Mouse (Mus musculus): ENCODE results near the gene Npr1. TPM values are rescaled to one million over a fixed set of nuclear protein-coding genes. Genes with fewer than 3 reads are reported as not detected.

The Npr1 gene
- polyA plus RNA-seq, 1 experiment from 2014 or later: 3.2 TPM

- 0 out of 2 replicates have a peak, but pooled peaks have one; percentile 17 for ATAC-seq
- H3K9ac ChIP-seq (ENCODE audit: low read depth, low read length): peak overlapping the region; percentile 50
- H3K4me1 ChIP-seq (ENCODE audit: control insufficient read depth, insufficient read depth, low read depth, low read length): peaks cover 15% of the 10 kb centered on the region
- WGBS: 28% methylated on average over 7 of the region's 7 CpGs
- peak overlapping the region; percentile 80 for H3K27ac ChIP-seq (ENCODE audit: low read depth, low read length)
- H3K9me3 ChIP-seq (ENCODE audit: control insufficient read depth, low read length): no peaks in the 10 kb centered on the region
- peak overlapping the region; percentile 65 for H3K4me2 ChIP-seq (ENCODE audit: low read length)
- H3K27me3 ChIP-seq (replicated peaks; ENCODE audit: control insufficient read depth, insufficient read depth, low read length): no peaks in the 10 kb centered on the region
- H3K36me3 ChIP-seq (ENCODE audit: control insufficient read depth, insufficient read depth, low read length): no peaks in the 10 kb centered on the region
- H3K4me3 ChIP-seq (ENCODE audit: low read length): peak overlapping the region; percentile 34
These were observed 18.6 kb downstream of the Npr1 start for GRCm38 (mm10) chr3:90447123-90447494.

- Histone ChIP-seq H3K9me3 (ENCODE audit: control insufficient read depth, low read length) (no peaks in the 10 kb centered on the region), H3K4me3 (ENCODE audit: low read length) (peak overlapping the region; percentile 34), H3K36me3 (ENCODE audit: control insufficient read depth, insufficient read depth, low read length) (no peaks in the 10 kb centered on the region), H3K27ac (ENCODE audit: low read depth, low read length) (peak overlapping the region; percentile 80), H3K4me2 (ENCODE audit: low read length) (peak overlapping the region; percentile 65), H3K4me1 (ENCODE audit: control insufficient read depth, insufficient read depth, low read depth, low read length) (peaks cover 15% of the 10 kb centered on the region), H3K27me3 (replicated peaks; ENCODE audit: control insufficient read depth, insufficient read depth, low read length) (no peaks in the 10 kb centered on the region), H3K9ac (ENCODE audit: low read depth, low read length) (peak overlapping the region; percentile 50)
- ATAC-seq: peak; percentile 95
- under 1% methylated on average over 17 of the region's 17 CpGs for WGBS
These were observed 19.1 kb downstream of the Npr1 start for GRCm38 (mm10) chr3:90446389-90447122.

GRCm38 (mm10) chr3:90445417-90446200 is 20.1 kb downstream of the Npr1 start:
- H3K27me3 ChIP-seq (replicated peaks; ENCODE audit: control insufficient read depth, insufficient read depth, low read length): no peaks in the 10 kb centered on the region
- WGBS: 55% methylated on average over 11 of the region's 11 CpGs
- no peaks in the 10 kb centered on the region for H3K36me3 ChIP-seq (ENCODE audit: control insufficient read depth, insufficient read depth, low read length)
- H3K27ac ChIP-seq (ENCODE audit: low read depth, low read length): peak overlapping the region; percentile 75
- peak overlapping the region; percentile 17; the same call in 1 of the 2 replicates for H3K4me3 ChIP-seq (ENCODE audit: low read length)
- H3K9me3 ChIP-seq (ENCODE audit: control insufficient read depth, low read length): no peaks in the 10 kb centered on the region
- H3K9ac ChIP-seq (ENCODE audit: low read depth, low read length): no peak overlapping the region
- H3K4me1 ChIP-seq (ENCODE audit: control insufficient read depth, insufficient read depth, low read depth, low read length): peaks cover 15% of the 10 kb centered on the region
- ATAC-seq: no peak
- H3K4me2 ChIP-seq (ENCODE audit: low read length): peak overlapping the region; percentile 65

GRCm38 (mm10) chr3:90443977-90444376 is 21.7 kb downstream of the Npr1 start:
- no peak overlapping the region for H3K27ac ChIP-seq (ENCODE audit: low read depth, low read length)
- WGBS: 95% methylated on average over 3 of the region's 3 CpGs
- no peaks in the 10 kb centered on the region for H3K36me3 ChIP-seq (ENCODE audit: control insufficient read depth, insufficient read depth, low read length)
- peaks cover 15% of the 10 kb centered on the region for H3K4me1 ChIP-seq (ENCODE audit: control insufficient read depth, insufficient read depth, low read depth, low read length)
- H3K4me3 ChIP-seq (ENCODE audit: low read length): no peak overlapping the region
- no peaks in the 10 kb centered on the region for H3K27me3 ChIP-seq (replicated peaks; ENCODE audit: control insufficient read depth, insufficient read depth, low read length)
- no peak overlapping the region for H3K9ac ChIP-seq (ENCODE audit: low read depth, low read length)
- ATAC-seq: no peak
- no peaks in the 10 kb centered on the region for H3K9me3 ChIP-seq (ENCODE audit: control insufficient read depth, low read length)
- H3K4me2 ChIP-seq (ENCODE audit: low read length): no peak overlapping the region

GRCm38 (mm10) chr3:90440756-90441155 is 24.9 kb downstream of the Npr1 start:
- ATAC-seq: no peak
- H3K9ac ChIP-seq (ENCODE audit: low read depth, low read length): no peak overlapping the region

GRCm38 (mm10) chr3:90437131-90437530 is 28.5 kb downstream of the Npr1 start:
- WGBS: 76% methylated on average over 4 of the region's 4 CpGs

More at GRCm38 (mm10) chr3:90440756-90441155, 24.9 kb downstream of the Npr1 start:
- WGBS: 93% methylated on average over 2 of the region's 2 CpGs
- Histone ChIP-seq H3K9me3 (ENCODE audit: control insufficient read depth, low read length) (no peaks in the 10 kb centered on the region), H3K27ac (ENCODE audit: low read depth, low read length) (no peak overlapping the region), H3K27me3 (replicated peaks; ENCODE audit: control insufficient read depth, insufficient read depth, low read length) (no peaks in the 10 kb centered on the region), H3K4me1 (ENCODE audit: control insufficient read depth, insufficient read depth, low read depth, low read length) (peaks cover 2% of the 10 kb centered on the region), H3K4me3 (ENCODE audit: low read length) (no peak overlapping the region), H3K4me2 (ENCODE audit: low read length) (no peak overlapping the region), H3K36me3 (ENCODE audit: control insufficient read depth, insufficient read depth, low read length) (no peaks in the 10 kb centered on the region)

GRCm38 (mm10) chr3:90434073-90434730 is 31.5 kb downstream of the Npr1 start:
- Histone ChIP-seq H3K27me3 (replicated peaks; ENCODE audit: control insufficient read depth, insufficient read depth, low read length) (no peaks in the 10 kb centered on the region), H3K4me2 (ENCODE audit: low read length) (peak overlapping the region; percentile 96), H3K4me1 (ENCODE audit: control insufficient read depth, insufficient read depth, low read depth, low read length) (peaks cover 19% of the 10 kb centered on the region), H3K4me3 (ENCODE audit: low read length) (peak overlapping the region; percentile 74), H3K9ac (ENCODE audit: low read depth, low read length) (peak overlapping the region; percentile 59; the same call in 1 of the 2 replicates), H3K27ac (ENCODE audit: low read depth, low read length) (peak overlapping the region; percentile 76), H3K36me3 (ENCODE audit: control insufficient read depth, insufficient read depth, low read length) (no peaks in the 10 kb centered on the region), H3K9me3 (ENCODE audit: control insufficient read depth, low read length) (no peaks in the 10 kb centered on the region)
- WGBS: 55% methylated on average over 11 of the region's 11 CpGs
- ATAC-seq: no peak

More at GRCm38 (mm10) chr3:90437131-90437530, 28.5 kb downstream of the Npr1 start:
- Histone ChIP-seq H3K27me3 (replicated peaks; ENCODE audit: control insufficient read depth, insufficient read depth, low read length) (no peaks in the 10 kb centered on the region), H3K4me3 (ENCODE audit: low read length) (no peak overlapping the region), H3K9me3 (ENCODE audit: control insufficient read depth, low read length) (no peaks in the 10 kb centered on the region), H3K27ac (ENCODE audit: low read depth, low read length) (no peak overlapping the region), H3K9ac (ENCODE audit: low read depth, low read length) (no peak overlapping the region), H3K4me1 (ENCODE audit: control insufficient read depth, insufficient read depth, low read depth, low read length) (peaks cover 6% of the 10 kb centered on the region), H3K4me2 (ENCODE audit: low read length) (no peak overlapping the region), H3K36me3 (ENCODE audit: control insufficient read depth, insufficient read depth, low read length) (no peaks in the 10 kb centered on the region)
- ATAC-seq: no peak

- no peaks in the 10 kb centered on the region for H3K9me3 ChIP-seq (ENCODE audit: control insufficient read depth, low read length)
- no peaks in the 10 kb centered on the region for H3K27me3 ChIP-seq (replicated peaks; ENCODE audit: control insufficient read depth, insufficient read depth, low read length)
- under 1% methylated on average over 52 of the region's 52 CpGs for WGBS
- H3K4me2 ChIP-seq (ENCODE audit: low read length): peak within 1 kb of the TSS; percentile 96
- H3K4me3 ChIP-seq (ENCODE audit: low read length): peak within 1 kb of the TSS; percentile 74
- H3K4me1 ChIP-seq (ENCODE audit: control insufficient read depth, insufficient read depth, low read depth, low read length): peaks cover 19% of the 10 kb centered on the region
- H3K36me3 ChIP-seq (ENCODE audit: control insufficient read depth, insufficient read depth, low read length): no peaks in the 10 kb centered on the region
- ATAC-seq: peak; percentile 100
- peak within 1 kb of the TSS; percentile 92 for H3K9ac ChIP-seq (ENCODE audit: low read depth, low read length)
- H3K27ac ChIP-seq (ENCODE audit: low read depth, low read length): peak within 1 kb of the TSS; percentile 94
These were observed 32.2 kb downstream of the Npr1 start, which contains the start of gene Ints3 for GRCm38 (mm10) chr3:90433381-90434020. TSS of gene Ints3 (minus strand) at chr3:90433622.
